ENCODE assay signal across 9 mouse cellular contexts in the genomic region with DNA sequence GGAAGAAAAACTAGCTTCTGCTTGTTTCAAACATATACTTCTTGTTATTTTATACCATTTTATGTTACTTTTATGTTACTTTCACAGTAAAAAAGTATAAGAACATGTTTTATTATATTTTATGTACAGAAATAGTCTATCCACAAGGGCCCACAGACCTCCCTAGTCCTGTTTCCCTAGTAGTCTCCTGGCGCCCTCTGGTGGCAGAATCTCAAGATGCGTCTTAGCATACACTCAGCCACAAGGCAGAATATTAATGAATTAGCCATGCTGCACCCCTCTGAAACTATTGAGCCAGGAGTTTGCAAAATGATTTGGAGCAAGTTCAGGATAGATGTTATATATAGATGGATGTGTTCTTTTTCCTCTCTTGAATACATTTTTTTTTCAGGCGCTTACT.
DNase-seq lines count a peak whose midpoint lies in the region; ATAC-seq and TF ChIP-seq lines count a peak whose summit lies in the region.
"Had no signal": no experiment of that assay in that cellular context is flagged by ENCODE, and none has a peak within 500 bp of the region (broad histone marks: within the 10 kb centered on the region; RNA-seq: fewer than 3 reads in every experiment).

No protein-coding gene starts in this region.

- H3K9ac ChIP-seq in midbrain, embryonic 11.5 days (ENCODE audit: low read length): no peak overlapping the region
- no peak overlapping the region for H3K9ac ChIP-seq in midbrain, embryonic 13.5 days (replicated peaks)
- no peak overlapping the region for H3K9ac ChIP-seq in forebrain, embryonic 16.5 days (replicated peaks; ENCODE audit: low read depth, low read length)
- H3K9ac ChIP-seq in intestine, postnatal 0 days (ENCODE audit: low read depth, low read length): no peak overlapping the region
- no peak overlapping the region for H3K9ac ChIP-seq in midbrain, postnatal 0 days (replicated peaks; ENCODE audit: low read length, poor library complexity, severe bottlenecking)
- H3K9ac ChIP-seq in stomach, postnatal 0 days (ENCODE audit: low read length): no peak overlapping the region
- H3K9ac ChIP-seq: embryonic facial prominence, embryonic 13.5 days had no signal

- H3K27me3 ChIP-seq in midbrain, embryonic 11.5 days (ENCODE audit: control insufficient read depth, insufficient read depth, low read length): no peaks in the 10 kb centered on the region
- H3K27me3 ChIP-seq in midbrain, embryonic 13.5 days: no peaks in the 10 kb centered on the region
- H3K27me3 ChIP-seq in forebrain, embryonic 16.5 days (replicated peaks; ENCODE audit: control insufficient read depth, insufficient read depth, low read length): no peaks in the 10 kb centered on the region
- H3K27me3 ChIP-seq in intestine, postnatal 0 days (replicated peaks; ENCODE audit: control insufficient read depth, insufficient read depth, low read length): no peaks in the 10 kb centered on the region
- H3K27me3 ChIP-seq in midbrain, postnatal 0 days (ENCODE audit: insufficient read depth, low read length): no peaks in the 10 kb centered on the region
- H3K27me3 ChIP-seq in stomach, postnatal 0 days (ENCODE audit: control insufficient read depth, insufficient read depth, low read length): no peaks in the 10 kb centered on the region
- H3K27me3 ChIP-seq: embryonic facial prominence, embryonic 13.5 days had no signal

- no peak for TF ChIP-seq EP300 in stomach, postnatal 0 days (optimal IDR thresholded peaks at IDR 0.05)

- no peak overlapping the region for H3K4me3 ChIP-seq in midbrain, embryonic 11.5 days (ENCODE audit: low read depth, low read length)
- H3K4me3 ChIP-seq in midbrain, embryonic 13.5 days (replicated peaks): no peak overlapping the region
- H3K4me3 ChIP-seq in forebrain, embryonic 16.5 days (replicated peaks; ENCODE audit: low read length): no peak overlapping the region
- H3K4me3 ChIP-seq in intestine, postnatal 0 days (ENCODE audit: low read depth, low read length): no peak overlapping the region
- no peak overlapping the region for H3K4me3 ChIP-seq in midbrain, postnatal 0 days (ENCODE audit: low read depth, low read length)
- no peak overlapping the region for H3K4me3 ChIP-seq in stomach, postnatal 0 days (ENCODE audit: low read depth, low read length)
- H3K4me3 ChIP-seq: embryonic facial prominence, embryonic 13.5 days had no signal

- H3K4me2 ChIP-seq in midbrain, embryonic 11.5 days: no peak overlapping the region
- no peak overlapping the region for H3K4me2 ChIP-seq in midbrain, embryonic 13.5 days (replicated peaks)
- no peak overlapping the region for H3K4me2 ChIP-seq in forebrain, embryonic 16.5 days (ENCODE audit: low read length)
- no peak overlapping the region for H3K4me2 ChIP-seq in intestine, postnatal 0 days (replicated peaks; ENCODE audit: low read depth)
- no peak overlapping the region for H3K4me2 ChIP-seq in midbrain, postnatal 0 days (ENCODE audit: low read depth, low read length, poor library complexity, severe bottlenecking)
- no peak overlapping the region for H3K4me2 ChIP-seq in stomach, postnatal 0 days (replicated peaks; ENCODE audit: low read depth)
- H3K4me2 ChIP-seq: embryonic facial prominence, embryonic 13.5 days had no signal

- H3K27ac ChIP-seq in midbrain, embryonic 11.5 days (ENCODE audit: low read depth, low read length): no peak overlapping the region
- H3K27ac ChIP-seq in midbrain, embryonic 13.5 days: no peak overlapping the region
- H3K27ac ChIP-seq in forebrain, embryonic 16.5 days (ENCODE audit: low read length): no peak overlapping the region
- H3K27ac ChIP-seq in intestine, postnatal 0 days (ENCODE audit: low read depth, low read length): no peak overlapping the region
- H3K27ac ChIP-seq in midbrain, postnatal 0 days (ENCODE audit: low read depth, low read length): no peak overlapping the region
- H3K27ac ChIP-seq in stomach, postnatal 0 days (replicated peaks): no peak overlapping the region
- H3K27ac ChIP-seq: embryonic facial prominence, embryonic 13.5 days had no signal

- no peaks in the 10 kb centered on the region for H3K36me3 ChIP-seq in midbrain, embryonic 11.5 days (ENCODE audit: control insufficient read depth, insufficient read depth, low read length)
- H3K36me3 ChIP-seq in midbrain, embryonic 13.5 days: no peaks in the 10 kb centered on the region
- H3K36me3 ChIP-seq in forebrain, embryonic 16.5 days (ENCODE audit: control insufficient read depth, insufficient read depth): no peaks in the 10 kb centered on the region
- H3K36me3 ChIP-seq in intestine, postnatal 0 days (ENCODE audit: control insufficient read depth, insufficient read depth): no peaks in the 10 kb centered on the region
- H3K36me3 ChIP-seq in midbrain, postnatal 0 days (ENCODE audit: insufficient read depth, low read length): no peaks in the 10 kb centered on the region
- H3K36me3 ChIP-seq in stomach, postnatal 0 days (ENCODE audit: control insufficient read depth, insufficient read depth, low read length): no peaks in the 10 kb centered on the region
- H3K36me3 ChIP-seq: embryonic facial prominence, embryonic 13.5 days had no signal

- no peaks in the 10 kb centered on the region for H3K4me1 ChIP-seq in midbrain, embryonic 11.5 days (ENCODE audit: control insufficient read depth, insufficient read depth, low read length)
- no peaks in the 10 kb centered on the region for H3K4me1 ChIP-seq in midbrain, embryonic 13.5 days (replicated peaks)
- no peaks in the 10 kb centered on the region for H3K4me1 ChIP-seq in forebrain, embryonic 16.5 days (replicated peaks; ENCODE audit: control insufficient read depth, insufficient read depth, low read length)
- H3K4me1 ChIP-seq in intestine, postnatal 0 days (replicated peaks; ENCODE audit: control insufficient read depth, insufficient read depth, low read length): no peaks in the 10 kb centered on the region
- no peaks in the 10 kb centered on the region for H3K4me1 ChIP-seq in midbrain, postnatal 0 days (ENCODE audit: insufficient read depth, low read length)
- H3K4me1 ChIP-seq in stomach, postnatal 0 days (replicated peaks; ENCODE audit: control insufficient read depth, insufficient read depth): no peaks in the 10 kb centered on the region
- H3K4me1 ChIP-seq: embryonic facial prominence, embryonic 13.5 days had no signal

- intact Hi-C loops in left cerebral cortex, postnatal 14 days (cut with DNase I): loop anchor here (1.0 to 10.0 kb wide), 2 partner anchors 100 to 408 kb away; no protein-coding TSS in a partner anchor

- peak; percentile 97 for DNase-seq in midbrain, embryonic 11.5 days (ENCODE audit: low spot score, missing footprints)
- peak; percentile 70 for DNase-seq in c-Kit-positive CD71-negative TER-119-negative erythroid progenitor cells, embryonic 14.5 days (ENCODE audit: low read depth)
- peak; percentile 69 to 85 for DNase-seq in left cerebral cortex, postnatal 14 days (ENCODE audit: low spot score in 2 of 2)
- DNase-seq in midbrain, postnatal 0 days (ENCODE audit: low spot score): peak; percentile 81
- peak; percentile 86 for DNase-seq in stomach, postnatal 0 days (ENCODE audit: low spot score)

- TF ChIP-seq CTCF in intestine, postnatal 0 days (IDR thresholded peaks at IDR 0.05; ENCODE audit: low read depth): peak; percentile 93
- TF ChIP-seq CTCF in midbrain, postnatal 0 days (IDR thresholded peaks at IDR 0.05): peak; percentile 80
- peak; percentile 94 for TF ChIP-seq CTCF in stomach, postnatal 0 days (IDR thresholded peaks at IDR 0.05; ENCODE audit: low read depth)

- no peaks in the 10 kb centered on the region for H3K9me3 ChIP-seq in midbrain, embryonic 11.5 days (ENCODE audit: control insufficient read depth, low read length)
- no peaks in the 10 kb centered on the region for H3K9me3 ChIP-seq in midbrain, embryonic 13.5 days
- H3K9me3 ChIP-seq in forebrain, embryonic 16.5 days (ENCODE audit: control insufficient read depth, low read length): no peaks in the 10 kb centered on the region
- H3K9me3 ChIP-seq in intestine, postnatal 0 days (ENCODE audit: control insufficient read depth): no peaks in the 10 kb centered on the region
- H3K9me3 ChIP-seq in midbrain, postnatal 0 days (ENCODE audit: low read length): no peaks in the 10 kb centered on the region
- no peaks in the 10 kb centered on the region for H3K9me3 ChIP-seq in stomach, postnatal 0 days (ENCODE audit: control insufficient read depth, low read length)
- H3K9me3 ChIP-seq: embryonic facial prominence, embryonic 13.5 days had no signal

- 18% methylated on average over 3 of the region's 3 CpGs for WGBS in midbrain, embryonic 11.5 days
- 14% methylated on average over 3 of the region's 3 CpGs for WGBS in midbrain, embryonic 13.5 days
- whole genome bisulfite sequencing in forebrain, embryonic 16.5 days: 21% methylated on average over 3 of the region's 3 CpGs
- WGBS in intestine, postnatal 0 days: 12% methylated on average over 3 of the region's 3 CpGs
- 26% methylated on average over 3 of the region's 3 CpGs for WGBS in midbrain, postnatal 0 days
- WGBS in stomach, postnatal 0 days: 22% methylated on average over 3 of the region's 3 CpGs

- peak; percentile 70; the same call in 1 of the 2 replicates for ATAC-seq in midbrain, embryonic 11.5 days (ENCODE audit: low FRiP score)
- ATAC-seq in midbrain, embryonic 13.5 days: no peak
- peak; percentile 71 for ATAC-seq in forebrain, embryonic 16.5 days
- ATAC-seq in intestine, postnatal 0 days: no peak
- ATAC-seq in midbrain, postnatal 0 days (ENCODE audit: low FRiP score): no peak; the same call in 1 of the 2 replicates
- 0 out of 2 replicates have a peak, but pooled peaks have one; percentile 72 for ATAC-seq in stomach, postnatal 0 days (ENCODE audit: low FRiP score, low TSS enrichment)

Comparison
In these comparisons a context has a peak if more than half of its experiments do, and no peak if none do; other contexts are left out.
1. ATAC-seq: peak in midbrain, embryonic 11.5 days (single experiment), forebrain, embryonic 16.5 days (single experiment) and stomach, postnatal 0 days (single experiment); none in midbrain, embryonic 13.5 days (single experiment), intestine, postnatal 0 days (single experiment) and midbrain, postnatal 0 days (single experiment).
2. Peak in every context shown above with its lines, with median percentiles within 50 percentile points of each other: DNase-seq and CTCF ChIP-seq.